Mouse (Mus musculus) heart, adult 2 months (tissue): ENCODE measurements around the gene C2cd6.
A peak's percentile ranks its signal among the peaks of the same experiment; 100 is the strongest.

ENCODE experiments used
- CTCF ChIP-seq: fragments of 200-600 bp; IDR thresholded peaks from 2 replicates; pipeline ENCODE4 v1.8.1; 2022; ENCODE audit warnings: antibody characterized with exemption, mild to moderate bottlenecking, moderate library complexity
- EP300 ChIP-seq: fragments of 200-500 bp; IDR thresholded peaks from 2 replicates; pipeline ENCODE4 v1.6.1; 2011; ENCODE audit warnings: low read depth, low read length, control low read depth; ENCODE audit not compliant: insufficient read depth
- POLR2A ChIP-seq: fragments of 200-500 bp; IDR thresholded peaks from 2 replicates; pipeline ENCODE4 v1.6.1; 2011; ENCODE audit warnings: mild to moderate bottlenecking, low read depth, low read length, control low read depth; ENCODE audit not compliant: insufficient read depth

DNA sequence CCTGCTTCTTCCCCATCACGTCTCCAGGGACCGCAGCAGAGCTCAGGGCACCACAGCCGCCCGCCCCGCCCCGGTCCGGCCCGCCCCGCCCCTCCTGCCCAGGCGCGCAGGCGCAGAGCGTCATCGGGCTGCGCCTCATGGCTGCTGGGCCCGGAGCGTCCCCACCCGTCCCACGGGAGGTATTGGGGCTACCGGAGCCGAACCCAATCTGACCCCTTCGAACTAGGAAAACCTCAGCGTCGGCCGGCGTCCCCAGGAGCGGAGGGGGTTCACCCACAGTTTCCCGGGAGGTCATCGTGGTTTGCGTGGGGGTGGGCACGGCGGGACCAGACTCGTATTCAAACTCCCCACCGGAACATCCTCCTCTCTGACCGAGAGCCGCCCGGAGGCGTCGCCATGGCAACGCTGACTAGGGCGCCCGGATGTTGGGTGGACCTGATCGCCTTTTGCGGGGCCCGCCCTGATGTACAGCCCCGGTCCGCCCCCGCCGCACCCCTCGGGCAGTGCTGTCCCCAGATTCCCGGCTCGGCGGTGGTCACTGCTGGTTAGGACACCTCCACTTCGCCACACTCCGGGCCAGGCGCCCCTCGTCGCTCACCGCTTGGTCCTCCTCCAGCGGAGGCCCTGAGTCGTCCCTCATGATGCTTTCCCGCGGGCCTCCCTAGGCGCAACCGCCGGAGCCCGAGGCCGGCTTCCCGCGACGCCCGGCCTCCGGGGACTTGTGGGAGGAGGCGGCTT, 25.2 kb upstream of the C2cd6 start, which contains the start of gene Tmem237:
- TF ChIP-seq CTCF: no peak
- peak; percentile 55; the same call in 1 of the 2 replicates for TF ChIP-seq POLR2A
- TF ChIP-seq EP300: no peak
